Mouse (Mus musculus): ENCODE results near the gene Ppm1j. TPM values are rescaled to one million over a fixed set of nuclear protein-coding genes. Genes with fewer than 3 reads are reported as not detected.
A peak's percentile ranks its signal among the peaks of the same experiment; 100 is the strongest.

Gene Ppm1j
- polyA plus RNA-seq, 1 experiment: 0.58 TPM

GRCm38 (mm10) chr3:104782061-104782681 is 1.3 kb downstream of the Ppm1j start:
- Histone ChIP-seq H3K27me3 (ENCODE audit: control insufficient read depth, insufficient read depth, insufficient read length) (peaks cover 22% of the 10 kb centered on the region), H3K4me2 (ENCODE audit: low read depth) (no peak overlapping the region), H3ac (ENCODE audit: control insufficient read depth, insufficient read length) (no peak overlapping the region), H3K79me2 (ENCODE audit: control insufficient read depth, insufficient read depth) (no peaks in the 10 kb centered on the region), H3K36me3 (ENCODE audit: control insufficient read depth, insufficient read depth) (no peaks in the 10 kb centered on the region), H3K4me3 (no peak overlapping the region)
- TF ChIP-seq CEBPB (IDR thresholded peaks at IDR 0.05; ENCODE audit: insufficient read depth, poor library complexity, severe bottlenecking): no peak
- no peak for TF ChIP-seq USF1 (IDR thresholded peaks at IDR 0.05; ENCODE audit: low read depth)
- TF ChIP-seq TCF3 (IDR thresholded peaks at IDR 0.05; ENCODE audit: insufficient read length, low read depth): no peak

GRCm38 (mm10) chr3:104783971-104784500 is 3.2 kb downstream of the Ppm1j start:
- no peak overlapping the region for H3ac ChIP-seq (ENCODE audit: control insufficient read depth, insufficient read length)
- peaks cover 9% of the 10 kb centered on the region for H3K27me3 ChIP-seq (ENCODE audit: control insufficient read depth, insufficient read depth, insufficient read length)
- no peak overlapping the region for H3K4me2 ChIP-seq (ENCODE audit: low read depth)
- TF ChIP-seq MYOG (IDR thresholded peaks at IDR 0.05; ENCODE audit: control insufficient read depth in 1 of 3, insufficient read depth in 1 of 3, insufficient read length in 2 of 3, low read depth in 2 of 3): no peak
- no peak for TF ChIP-seq E2F4 (IDR thresholded peaks at IDR 0.05; ENCODE audit: insufficient read depth)
- TF ChIP-seq SRF (IDR thresholded peaks at IDR 0.05; ENCODE audit: control insufficient read depth, insufficient read length, low read depth): no peak
- TF ChIP-seq POLR2A (IDR thresholded peaks at IDR 0.05; ENCODE audit: insufficient read length, low read depth): no peak
- TF ChIP-seq CEBPB (IDR thresholded peaks at IDR 0.05; ENCODE audit: insufficient read depth, poor library complexity, severe bottlenecking): no peak
- TF ChIP-seq TCF3 (IDR thresholded peaks at IDR 0.05; ENCODE audit: insufficient read length, low read depth): no peak
- no peak for TF ChIP-seq POLR2AphosphoS2 (IDR thresholded peaks at IDR 0.05; ENCODE audit: insufficient read length, low read depth)
- TF ChIP-seq USF1 (IDR thresholded peaks at IDR 0.05; ENCODE audit: low read depth): no peak
- TF ChIP-seq MYOD1 (IDR thresholded peaks at IDR 0.05; ENCODE audit: control insufficient read depth in 1 of 3, insufficient read length in 2 of 3, low read depth in 2 of 3): no peak
- no peak for TF ChIP-seq MAX (IDR thresholded peaks at IDR 0.05; ENCODE audit: low read depth)
- no peak for TF ChIP-seq TCF12 (IDR thresholded peaks at IDR 0.05; ENCODE audit: insufficient read depth, poor library complexity, severe bottlenecking)
- no peak for TF ChIP-seq REST (IDR thresholded peaks at IDR 0.05; ENCODE audit: insufficient read depth, insufficient read length)
- H3K36me3 ChIP-seq (ENCODE audit: control insufficient read depth, insufficient read depth): no peaks in the 10 kb centered on the region
- peaks cover under 1% of the 10 kb centered on the region for H3K79me2 ChIP-seq (ENCODE audit: control insufficient read depth, insufficient read depth)
- H3K4me3 ChIP-seq: no peak overlapping the region

- Histone ChIP-seq H3ac (ENCODE audit: control insufficient read depth, insufficient read length) (no peak overlapping the region), H3K27me3 (ENCODE audit: control insufficient read depth, insufficient read depth, insufficient read length) (peaks cover 6% of the 10 kb centered on the region), H3K36me3 (ENCODE audit: control insufficient read depth, insufficient read depth) (no peaks in the 10 kb centered on the region), H3K4me2 (ENCODE audit: low read depth) (no peak overlapping the region), H3K4me3 (no peak overlapping the region), H3K79me2 (ENCODE audit: control insufficient read depth, insufficient read depth) (peaks cover 13% of the 10 kb centered on the region)
- TF ChIP-seq POLR2A (IDR thresholded peaks at IDR 0.05; ENCODE audit: insufficient read length, low read depth): no peak
- TF ChIP-seq REST (IDR thresholded peaks at IDR 0.05; ENCODE audit: insufficient read depth, insufficient read length): no peak
- no peak for TF ChIP-seq POLR2AphosphoS2 (IDR thresholded peaks at IDR 0.05; ENCODE audit: insufficient read length, low read depth)
- no peak for TF ChIP-seq MAX (IDR thresholded peaks at IDR 0.05; ENCODE audit: low read depth)
- TF ChIP-seq TCF12 (IDR thresholded peaks at IDR 0.05; ENCODE audit: insufficient read depth, poor library complexity, severe bottlenecking): no peak
- TF ChIP-seq CEBPB (IDR thresholded peaks at IDR 0.05; ENCODE audit: insufficient read depth, poor library complexity, severe bottlenecking): no peak
- TF ChIP-seq E2F4 (IDR thresholded peaks at IDR 0.05; ENCODE audit: insufficient read depth): no peak
- no peak for TF ChIP-seq MYOG (IDR thresholded peaks at IDR 0.05; ENCODE audit: control insufficient read depth in 1 of 3, insufficient read depth in 1 of 3, insufficient read length in 2 of 3, low read depth in 2 of 3)
- TF ChIP-seq TCF3 (IDR thresholded peaks at IDR 0.05; ENCODE audit: insufficient read length, low read depth): no peak
Observed at GRCm38 (mm10) chr3:104785284-104785683, 4.4 kb downstream of the Ppm1j start.

GRCm38 (mm10) chr3:104788075-104788474 is 7.2 kb downstream of the Ppm1j start, which contains the start of gene Rhoc:
Rhoc (plus strand) TSS chr3:104788375.
- peak within 1 kb of the TSS; percentile 80 for H3ac ChIP-seq (ENCODE audit: control insufficient read depth, insufficient read length)
- TF ChIP-seq POLR2AphosphoS2 (IDR thresholded peaks at IDR 0.05; ENCODE audit: insufficient read length, low read depth) (no peak), TCF3 (IDR thresholded peaks at IDR 0.05; ENCODE audit: insufficient read length, low read depth) (no peak)
- H3K27me3 ChIP-seq (ENCODE audit: control insufficient read depth, insufficient read depth, insufficient read length): no peaks in the 10 kb centered on the region
- H3K36me3 ChIP-seq (ENCODE audit: control insufficient read depth, insufficient read depth): peaks cover 13% of the 10 kb centered on the region
- H3K79me2 ChIP-seq (ENCODE audit: control insufficient read depth, insufficient read depth): peaks cover 38% of the 10 kb centered on the region
- H3K4me2 ChIP-seq (ENCODE audit: low read depth): peak within 1 kb of the TSS; percentile 95
- H3K4me3 ChIP-seq: peak within 1 kb of the TSS; percentile 89

- Histone ChIP-seq H3K4me2 (ENCODE audit: low read depth) (peak overlapping the region; percentile 95), H3K36me3 (ENCODE audit: control insufficient read depth, insufficient read depth) (peaks cover 16% of the 10 kb centered on the region), H3ac (ENCODE audit: control insufficient read depth, insufficient read length) (peak overlapping the region; percentile 80), H3K79me2 (ENCODE audit: control insufficient read depth, insufficient read depth) (peaks cover 40% of the 10 kb centered on the region), H3K27me3 (ENCODE audit: control insufficient read depth, insufficient read depth, insufficient read length) (no peaks in the 10 kb centered on the region), H3K4me3 (peak overlapping the region; percentile 89)
- TF ChIP-seq E2F4 (IDR thresholded peaks at IDR 0.05; ENCODE audit: insufficient read depth) (no peak), MYOG (IDR thresholded peaks at IDR 0.05; ENCODE audit: control insufficient read depth in 1 of 3, insufficient read depth in 1 of 3, insufficient read length in 2 of 3, low read depth in 2 of 3) (peak in 1 of 3 experiments; percentile 37), USF1 (IDR thresholded peaks at IDR 0.05; ENCODE audit: low read depth) (no peak), POLR2A (IDR thresholded peaks at IDR 0.05; ENCODE audit: insufficient read length, low read depth) (peak; percentile 85), POLR2AphosphoS2 (IDR thresholded peaks at IDR 0.05; ENCODE audit: insufficient read length, low read depth) (peak; percentile 86), MYOD1 (IDR thresholded peaks at IDR 0.05; ENCODE audit: control insufficient read depth in 1 of 3, insufficient read length in 2 of 3, low read depth in 2 of 3) (no peak)
Observed at GRCm38 (mm10) chr3:104788561-104789311, 7.9 kb downstream of the Ppm1j start.

Measured in myocyte (in vitro differentiated cells).